23 mouse cellular contexts compared by ENCODE assay signal in the genomic region with DNA sequence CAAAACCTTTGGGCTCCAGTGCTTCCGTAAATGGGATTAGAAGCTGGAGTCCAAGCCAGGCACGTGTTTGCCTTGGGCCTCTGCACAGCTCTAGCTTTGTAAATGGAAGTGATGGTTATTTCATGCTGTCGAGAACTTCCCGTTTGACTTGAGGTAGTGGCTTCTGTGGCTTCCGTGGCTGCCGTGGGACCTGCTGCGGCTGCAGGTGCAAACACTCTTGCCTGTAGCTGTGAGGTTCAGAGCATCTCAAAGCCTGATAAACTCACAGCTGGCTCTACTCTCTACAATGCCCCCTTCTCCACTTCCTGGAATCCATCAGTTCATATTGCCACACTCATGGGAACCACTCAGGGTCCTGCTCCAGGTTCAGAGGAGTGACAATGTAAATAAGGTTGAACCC.
DNase-seq lines count a peak whose midpoint lies in the region; ATAC-seq lines count a peak whose summit lies in the region.
"Had no signal": no experiment of that assay in that cellular context is flagged by ENCODE, and none has a peak within 500 bp of the region (broad histone marks: within the 10 kb centered on the region; RNA-seq: fewer than 3 reads in every experiment).

No protein-coding gene starts in this region.

- WGBS in forebrain, embryonic 11.5 days, result 92% methylated on average over 7 of the region's 7 CpGs

- H3K4me1 ChIP-seq in forebrain, embryonic 11.5 days (replicated peaks; ENCODE audit: control insufficient read depth, insufficient read depth, low read length), result no peaks in the 10 kb centered on the region
- H3K4me1 ChIP-seq: embryonic facial prominence, embryonic 12.5 days had no signal

- no peak overlapping the region for H3K4me3 ChIP-seq in forebrain, embryonic 11.5 days (ENCODE audit: low read depth, low read length)
- H3K4me3 ChIP-seq: embryonic facial prominence, embryonic 12.5 days; forebrain, embryonic 12.5 days; gastrocnemius, adult 2 months; heart, embryonic 15.5 days; hindbrain, embryonic 10.5 days had no signal

- no peak overlapping the region for H3K4me2 ChIP-seq in forebrain, embryonic 11.5 days (ENCODE audit: low read depth, low read length, severe bottlenecking)
- H3K4me2 ChIP-seq: embryonic facial prominence, embryonic 12.5 days; forebrain, embryonic 12.5 days; heart, embryonic 11.5 days; heart, embryonic 15.5 days; hindbrain, embryonic 14.5 days had no signal

- no peak for ATAC-seq in forebrain, embryonic 11.5 days (replicated peaks; ENCODE audit: low FRiP score)
- ATAC-seq: forebrain, postnatal 0 days had no signal

- no peaks in the 10 kb centered on the region for H3K36me3 ChIP-seq in forebrain, embryonic 11.5 days (ENCODE audit: control insufficient read depth, insufficient read depth, low read length)
- H3K36me3 ChIP-seq: embryonic facial prominence, embryonic 12.5 days; forebrain, embryonic 12.5 days; G1E; heart, embryonic 15.5 days; hindbrain, embryonic 10.5 days had no signal

- H3K9ac ChIP-seq in forebrain, embryonic 11.5 days (ENCODE audit: low read length), result no peak overlapping the region
- H3K9ac ChIP-seq: embryonic facial prominence, embryonic 12.5 days; forebrain, embryonic 12.5 days; forebrain, postnatal 0 days; heart, embryonic 15.5 days; hindbrain, embryonic 14.5 days had no signal

- peak; percentile 45 for DNase-seq in heart, adult 11 months
- no peak for DNase-seq in heart, adult 9 months (ENCODE audit: low spot score in 2 of 2)
- peak; percentile 57 for DNase-seq in thymus, postnatal 0 days (ENCODE audit: low spot score)
- peak; percentile 56 to 65 for DNase-seq in thymus, postnatal 36 days
- DNase-seq in gastrocnemius, adult 18-20 months (ENCODE audit: low spot score), result no peak
- DNase-seq in kidney, adult 8-10 months, result no peak
- DNase-seq in forebrain, embryonic 11.5 days (ENCODE audit: low spot score), result no peak
- DNase-seq: adrenal gland, adult 8-10 months; adrenal gland, postnatal 36 days; cerebellum, adult 11 months; cerebellum, adult 8-10 months; cerebellum, postnatal 14 days; forebrain, postnatal 0 days; gastrocnemius, adult 2 months; gastrocnemius, postnatal 25 days; heart, postnatal 14 days had no signal

- no peaks in the 10 kb centered on the region for H3K9me3 ChIP-seq in forebrain, embryonic 11.5 days (ENCODE audit: control insufficient read depth, low read length)
- H3K9me3 ChIP-seq: embryonic facial prominence, embryonic 12.5 days; forebrain, embryonic 12.5 days; G1E; heart, embryonic 15.5 days; hindbrain, embryonic 10.5 days had no signal

- no peaks in the 10 kb centered on the region for H3K27me3 ChIP-seq in forebrain, embryonic 11.5 days (ENCODE audit: control insufficient read depth, insufficient read depth, low read length)
- H3K27me3 ChIP-seq: embryonic facial prominence, embryonic 12.5 days; forebrain, embryonic 12.5 days had no signal

- no peak overlapping the region for H3K27ac ChIP-seq in forebrain, embryonic 11.5 days (ENCODE audit: low read depth, low read length)
- H3K27ac ChIP-seq: embryonic facial prominence, embryonic 12.5 days; forebrain, embryonic 12.5 days; gastrocnemius, adult 2 months; heart, embryonic 15.5 days; hindbrain, embryonic 10.5 days; hindbrain, embryonic 14.5 days had no signal

Comparison
In these comparisons a context has a peak if more than half of its experiments do, and no peak if none do; other contexts are left out.
1. DNase-seq: peak in heart, adult 11 months (single experiment), thymus, postnatal 0 days (single experiment) and thymus, postnatal 36 days (2 of 2); none in heart, adult 9 months (0 of 2), gastrocnemius, adult 18-20 months (single experiment), kidney, adult 8-10 months (0 of 2) and forebrain, embryonic 11.5 days (single experiment).